Mouse (Mus musculus) layer of hippocampus, adult 8-10 months (tissue): ENCODE results near the gene Col27a1. TPM values are rescaled to one million over a fixed set of nuclear protein-coding genes. Genes with fewer than 3 reads are reported as not detected.

Experiments
- DNase-seq, 2 experiments: peaks; one replicate each; pipeline ENCODE4 v3.0.0; 2022; ENCODE audit warnings: low spot score in 2 of 2
- total RNA-seq, 4 experiments: library from RNA; stranded (reverse); gene quantifications; 2 replicates each; pipeline ENCODE4 v1.2.4; 2022

Col27a1 gene
- total RNA-seq, 4 experiments from 2014 or later: 4.1 to 10.9 (median 7.8) TPM

DNA sequence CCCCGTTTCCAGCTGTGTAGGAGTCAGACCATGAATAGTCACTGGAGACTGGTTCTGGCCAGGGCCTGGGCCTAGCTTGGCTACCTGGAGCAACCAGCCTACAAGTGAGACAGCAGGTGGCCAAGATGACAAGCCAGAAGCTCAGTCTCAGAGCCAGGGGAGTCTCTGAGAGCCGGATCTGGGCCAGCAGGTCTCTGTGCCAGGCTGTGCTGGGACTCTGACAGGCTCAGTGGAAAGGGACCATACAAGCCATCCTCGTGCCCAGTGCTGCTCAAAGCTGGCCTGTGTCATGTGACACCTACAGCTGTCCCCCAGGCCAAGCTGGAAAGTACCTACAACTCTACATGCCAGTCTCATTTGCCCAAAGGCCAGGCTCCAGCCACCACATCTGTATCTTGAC, 94.5 kb downstream of the Col27a1 start:
- no peak for DNase-seq

DNA sequence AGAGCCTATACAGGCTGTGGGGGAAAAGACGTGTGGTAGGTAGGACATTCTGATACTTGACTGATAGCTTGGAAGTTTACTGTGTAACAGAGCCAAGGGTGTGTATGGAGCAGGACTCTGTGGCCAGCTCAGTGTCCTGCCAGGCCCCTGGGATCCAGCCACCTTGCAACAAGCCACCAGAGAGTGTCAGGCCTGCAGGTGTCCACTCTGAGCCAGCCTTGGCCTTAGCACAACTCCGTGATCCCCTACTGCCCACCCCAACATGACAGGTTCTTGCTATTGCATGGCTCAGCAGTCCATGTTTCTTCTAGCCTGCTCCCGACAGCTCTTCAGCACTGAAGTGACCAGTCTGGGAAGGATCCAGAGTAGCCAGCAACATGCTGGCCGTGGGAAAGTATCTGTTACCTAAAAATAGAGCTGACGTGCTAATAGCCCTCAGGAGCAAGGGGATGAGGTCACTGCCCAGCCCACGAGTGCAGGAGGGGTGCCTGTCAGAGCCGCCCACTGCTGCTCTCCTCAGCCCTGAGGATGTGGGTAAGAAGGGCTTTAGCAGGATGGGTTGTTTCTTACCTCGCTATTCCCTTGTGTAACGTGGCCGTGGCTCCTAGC, 96.5 kb downstream of the Col27a1 start:
- no peak for DNase-seq

DNA sequence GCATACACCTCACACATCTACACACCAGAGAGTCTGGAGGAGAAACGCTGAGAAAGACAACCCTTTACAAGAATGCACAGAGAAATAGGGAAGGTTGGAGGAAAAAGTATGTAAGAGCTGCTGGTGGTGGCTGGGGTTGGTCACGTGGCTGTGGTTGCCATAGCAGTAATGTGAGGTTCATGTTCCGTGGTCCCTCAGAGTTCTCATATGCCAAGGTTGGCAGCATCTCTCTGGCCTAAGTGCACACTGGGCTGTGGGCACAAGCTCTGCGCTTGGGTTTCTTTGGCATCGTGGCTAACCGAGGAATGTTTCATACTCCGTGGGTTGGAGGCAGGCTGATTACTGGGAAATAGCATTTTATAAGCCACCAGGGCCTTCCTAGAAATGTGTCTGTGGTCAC, 97.6 kb downstream of the Col27a1 start:
- no peak for DNase-seq

DNA sequence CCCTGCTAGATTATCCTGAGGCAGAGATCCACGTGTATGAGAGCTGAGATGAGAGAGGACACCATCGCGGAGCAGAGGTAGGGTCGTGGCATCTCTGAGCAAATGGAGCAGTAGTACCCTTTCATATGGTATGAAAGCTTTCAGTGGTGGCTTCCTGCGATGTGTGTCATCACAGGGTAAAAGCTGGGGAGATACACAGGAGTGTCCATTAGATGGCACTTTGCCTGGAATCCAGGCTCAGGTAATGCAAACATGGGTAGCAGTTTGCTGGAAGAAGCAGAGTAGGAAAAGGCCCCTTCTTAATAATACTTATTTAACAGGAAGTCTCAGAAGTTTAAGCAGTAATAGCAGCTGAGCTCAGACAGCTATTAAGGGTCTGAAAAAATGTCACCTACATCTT, 100.3 kb downstream of the Col27a1 start:
- DNase-seq: no peak

DNA sequence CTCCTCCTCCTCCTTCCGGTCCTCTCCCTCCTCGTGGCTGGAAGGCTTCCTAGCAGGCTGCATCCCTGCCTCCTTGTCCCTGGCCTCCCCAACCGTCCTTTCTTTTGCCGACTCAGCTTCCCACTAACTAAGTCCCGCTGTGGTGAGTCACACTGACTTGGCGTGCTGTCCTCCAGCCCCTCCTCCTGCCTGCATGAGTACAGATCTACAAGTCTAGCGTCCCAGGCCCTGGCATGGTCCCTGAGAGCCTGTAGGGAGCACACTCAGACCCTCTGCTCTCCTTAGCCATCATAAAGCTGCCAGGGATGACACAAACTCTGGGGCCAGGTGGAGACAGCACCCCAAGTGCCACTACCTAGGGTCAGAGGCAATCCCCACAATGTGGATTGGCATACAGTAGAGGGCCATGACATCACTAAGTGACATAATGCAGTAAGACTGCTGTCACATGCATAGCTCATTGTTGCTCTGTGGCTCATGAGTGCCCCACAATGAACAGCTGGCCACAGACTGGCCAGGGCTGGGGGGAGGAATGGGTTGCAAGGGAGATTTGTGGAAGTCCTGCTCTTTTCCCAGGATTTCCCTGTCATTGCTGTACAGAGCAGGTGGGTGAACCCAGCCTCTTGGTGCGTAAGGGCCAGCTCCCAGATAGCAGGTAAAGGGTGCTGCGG, 102.4 kb downstream of the Col27a1 start:
- no peak for DNase-seq

DNA sequence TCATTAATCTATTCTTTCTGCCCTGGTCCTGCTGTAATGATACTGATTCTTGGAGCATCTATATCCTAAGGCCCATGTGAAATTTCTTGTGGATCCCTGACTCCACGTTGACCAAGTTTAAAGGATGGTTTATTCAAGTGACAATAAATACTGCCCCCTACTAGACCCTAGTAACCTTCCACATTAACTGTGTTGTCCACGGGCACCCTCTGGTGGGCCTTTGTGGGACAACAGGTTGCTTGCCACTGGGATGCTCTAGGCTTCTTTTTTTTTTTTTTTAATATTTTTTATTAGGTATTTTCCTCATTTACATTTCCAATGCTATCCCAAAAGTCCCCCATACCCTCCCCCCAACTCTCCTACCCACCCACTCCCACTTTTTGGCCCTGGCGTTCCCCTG, 105.8 kb downstream of the Col27a1 start:
- DNase-seq: peak; percentile 15 to 56

DNA sequence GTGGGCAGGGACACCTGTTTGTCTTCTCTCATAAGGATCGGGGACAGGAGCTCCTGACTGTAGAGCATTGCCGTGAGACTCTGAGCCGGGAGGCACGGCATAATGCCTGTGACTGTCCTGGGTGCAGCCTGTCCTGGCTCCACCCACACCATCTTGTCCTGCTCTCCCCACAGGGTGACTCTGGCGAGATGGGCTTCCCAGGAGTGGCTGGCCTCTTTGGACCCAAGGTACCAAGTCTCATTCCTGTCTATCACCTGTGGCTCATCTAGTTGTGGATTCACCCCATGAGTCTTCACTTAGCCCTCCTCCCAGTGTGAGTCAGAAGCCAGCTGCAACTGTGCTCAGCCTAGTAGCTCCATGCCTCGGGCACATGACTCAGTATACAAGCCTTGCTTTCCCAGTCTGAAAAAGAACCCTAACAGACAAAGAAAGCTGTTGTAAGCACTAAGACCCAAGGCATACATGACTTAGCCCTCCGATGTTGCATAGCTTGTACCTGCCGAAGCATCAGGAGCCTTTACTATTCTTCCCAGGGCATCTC, 109.5 kb downstream of the Col27a1 start:
- no peak for DNase-seq

DNA sequence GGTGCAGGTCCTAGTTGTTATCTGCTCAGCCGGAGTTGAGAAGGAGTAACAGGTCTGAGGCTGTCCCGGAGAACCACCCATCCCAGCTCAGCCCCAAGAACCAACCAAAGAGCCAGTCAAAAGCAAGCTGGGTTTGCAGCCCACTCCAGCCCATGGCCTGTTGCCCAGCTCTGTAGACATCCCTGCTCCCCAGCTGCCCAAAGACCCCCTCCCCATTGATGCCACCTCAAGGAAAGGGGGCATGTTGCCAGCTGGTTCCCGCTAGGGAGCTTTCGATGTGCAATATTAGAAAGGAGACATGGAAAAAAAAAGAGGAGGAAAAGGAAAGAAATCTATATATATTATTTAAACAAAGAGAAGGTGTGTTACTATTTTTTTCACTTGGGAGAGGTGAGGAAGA, 119.6 kb downstream of the Col27a1 start:
- no peak for DNase-seq

DNA sequence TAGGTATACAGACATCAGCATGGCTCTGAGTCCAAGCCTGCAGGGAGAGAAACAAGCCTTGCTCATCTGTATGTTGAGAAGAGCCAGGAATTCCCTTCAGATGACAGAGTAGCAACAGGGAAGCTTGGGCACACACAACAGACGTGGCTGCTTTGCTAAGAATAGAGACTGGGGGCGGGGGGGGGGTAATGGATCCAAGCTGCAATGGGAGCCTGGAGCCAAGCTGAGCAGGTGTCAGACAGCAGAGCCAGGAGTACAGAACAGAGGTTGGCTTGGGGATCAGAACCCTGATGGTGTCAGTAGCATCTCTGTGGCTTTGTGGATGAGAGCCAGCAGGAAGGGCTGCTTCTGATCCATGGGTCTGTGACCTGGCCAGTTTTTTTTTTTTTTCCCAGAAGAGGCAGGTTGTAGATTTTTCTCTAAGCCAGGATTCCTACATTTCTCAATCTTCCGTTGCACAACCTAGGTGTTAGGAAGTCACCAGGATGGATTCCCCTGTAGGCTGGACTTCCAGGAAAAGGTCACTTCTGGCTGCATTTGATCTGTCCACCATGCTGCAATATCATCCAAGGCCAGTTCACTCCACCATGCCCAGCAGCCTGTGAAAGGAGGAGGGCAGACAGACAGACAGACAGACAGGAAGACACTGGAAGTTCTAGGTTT, 124.7 kb downstream of the Col27a1 start:
- peak in 1 of 2 experiments; percentile 9 for DNase-seq

DNA sequence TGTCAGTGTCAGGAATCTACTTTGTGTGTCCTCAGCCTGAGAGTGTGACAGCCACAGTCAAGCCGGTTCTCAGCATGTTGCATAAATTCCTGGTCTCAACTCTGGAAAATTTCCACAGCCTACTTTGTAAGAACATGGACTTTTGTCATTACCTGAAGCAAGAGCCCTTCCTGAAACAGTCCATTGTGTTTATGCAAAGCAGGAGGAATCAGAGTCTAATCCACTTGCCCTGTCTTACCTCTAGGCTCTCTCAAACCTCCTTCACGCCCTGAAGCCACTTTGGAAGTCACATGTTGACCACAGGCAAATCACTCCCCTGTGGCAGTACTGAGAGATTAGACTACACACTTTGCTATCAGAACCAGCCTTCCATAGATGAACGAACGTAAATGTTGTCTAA, 128.7 kb downstream of the Col27a1 start:
- no peak for DNase-seq

DNA sequence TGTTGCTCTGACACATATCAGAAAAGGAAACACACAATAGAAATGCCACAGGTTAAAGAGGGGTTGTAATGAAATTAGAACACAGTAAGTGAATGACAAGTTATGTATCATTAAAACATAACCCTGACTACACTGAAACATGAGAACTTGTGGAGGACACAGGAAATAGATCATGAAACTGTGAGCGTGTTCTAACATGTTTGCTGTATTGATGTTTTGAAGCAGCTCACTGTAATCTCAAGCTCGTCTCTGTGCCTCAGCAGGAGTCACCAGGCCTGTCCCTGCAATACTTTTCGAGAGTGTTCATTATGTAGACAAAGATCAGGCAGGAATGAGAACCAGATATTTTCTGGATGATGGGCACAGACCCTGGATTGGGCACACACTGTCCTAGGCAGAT, 129.8 kb downstream of the Col27a1 start:
- DNase-seq: no peak

DNA sequence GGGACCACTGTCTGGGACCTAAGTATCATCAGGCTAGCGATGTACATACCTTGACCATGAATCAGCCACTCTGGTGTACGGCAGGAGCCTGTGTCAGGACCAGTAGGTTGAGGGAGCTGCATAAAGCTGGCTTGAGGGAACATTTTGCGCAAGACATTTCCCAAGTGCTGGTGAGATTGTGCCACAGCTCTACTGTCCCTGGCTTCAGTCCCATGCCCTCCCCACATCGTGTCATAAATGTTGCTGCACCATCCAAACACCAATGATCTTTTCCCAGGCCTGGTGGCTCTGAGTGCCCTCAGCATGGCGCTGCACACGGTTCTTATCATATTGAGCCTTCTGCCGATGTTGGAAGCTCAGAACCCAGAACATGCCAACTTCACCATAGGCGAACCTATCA, 130.5 kb downstream of the Col27a1 start, which contains the start of gene Orm1:
Gene Orm1 (plus strand): TSS at position 266 of the 400 bp plus-strand sequence.
- DNase-seq: no peak

DNA sequence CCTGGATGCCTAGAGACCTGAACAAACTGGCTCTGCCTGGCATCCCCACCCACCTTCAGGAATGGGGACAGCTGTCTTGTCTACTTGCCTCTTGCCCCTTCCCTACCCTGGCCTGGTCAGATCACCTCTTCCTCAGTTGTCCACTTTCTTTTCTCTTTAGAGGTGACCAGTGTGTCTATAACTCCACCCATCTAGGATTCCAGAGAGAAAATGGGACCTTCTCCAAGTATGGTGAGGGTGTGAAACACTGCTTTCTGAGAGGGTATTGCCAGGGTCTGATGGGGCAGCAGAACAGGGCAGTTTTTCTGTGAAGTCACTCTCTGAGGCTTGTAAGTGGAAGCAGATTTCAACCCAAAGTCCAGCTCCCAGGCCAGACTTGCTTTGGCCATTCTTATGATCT, 131.5 kb downstream of the Col27a1 start:
- DNase-seq: no peak

DNA sequence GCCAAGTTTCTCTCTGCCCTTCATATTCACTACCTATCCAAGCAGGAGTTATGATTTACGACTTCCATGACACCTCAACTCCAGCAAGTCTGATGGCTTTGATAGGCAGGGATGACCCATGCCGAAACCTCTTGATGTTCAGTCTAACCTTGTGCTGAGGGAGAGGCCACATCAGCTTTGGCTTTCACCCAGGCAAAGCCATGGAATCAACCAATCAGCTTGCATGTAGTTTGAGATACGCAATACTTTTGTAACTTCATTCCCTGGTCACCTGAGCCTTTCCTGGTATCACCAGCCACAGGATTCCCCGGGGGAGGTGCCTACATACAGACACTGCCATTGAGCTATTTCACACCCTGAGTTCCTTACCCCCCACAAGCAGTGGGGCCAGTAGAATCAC, 132.9 kb downstream of the Col27a1 start:
- no peak for DNase-seq

DNA sequence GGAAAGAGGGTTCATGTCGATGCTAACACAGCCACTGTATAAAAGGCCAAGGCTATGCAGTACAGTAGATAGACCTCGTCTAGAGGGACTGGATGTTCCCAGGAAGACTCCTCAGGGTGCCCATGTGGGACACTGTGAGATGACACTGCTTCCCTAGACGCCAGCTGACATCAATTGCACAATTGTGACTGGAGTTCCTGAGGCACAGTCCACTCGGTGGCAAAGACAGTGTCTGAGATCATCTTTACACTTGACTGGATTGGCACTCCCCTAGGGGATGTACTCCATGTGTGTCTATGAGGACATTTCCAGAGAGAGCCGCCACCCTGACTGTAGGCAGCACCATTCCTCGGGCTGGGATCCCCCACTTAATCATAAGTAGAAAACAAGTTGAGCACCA, 134.7 kb downstream of the Col27a1 start:
- no peak for DNase-seq

DNA sequence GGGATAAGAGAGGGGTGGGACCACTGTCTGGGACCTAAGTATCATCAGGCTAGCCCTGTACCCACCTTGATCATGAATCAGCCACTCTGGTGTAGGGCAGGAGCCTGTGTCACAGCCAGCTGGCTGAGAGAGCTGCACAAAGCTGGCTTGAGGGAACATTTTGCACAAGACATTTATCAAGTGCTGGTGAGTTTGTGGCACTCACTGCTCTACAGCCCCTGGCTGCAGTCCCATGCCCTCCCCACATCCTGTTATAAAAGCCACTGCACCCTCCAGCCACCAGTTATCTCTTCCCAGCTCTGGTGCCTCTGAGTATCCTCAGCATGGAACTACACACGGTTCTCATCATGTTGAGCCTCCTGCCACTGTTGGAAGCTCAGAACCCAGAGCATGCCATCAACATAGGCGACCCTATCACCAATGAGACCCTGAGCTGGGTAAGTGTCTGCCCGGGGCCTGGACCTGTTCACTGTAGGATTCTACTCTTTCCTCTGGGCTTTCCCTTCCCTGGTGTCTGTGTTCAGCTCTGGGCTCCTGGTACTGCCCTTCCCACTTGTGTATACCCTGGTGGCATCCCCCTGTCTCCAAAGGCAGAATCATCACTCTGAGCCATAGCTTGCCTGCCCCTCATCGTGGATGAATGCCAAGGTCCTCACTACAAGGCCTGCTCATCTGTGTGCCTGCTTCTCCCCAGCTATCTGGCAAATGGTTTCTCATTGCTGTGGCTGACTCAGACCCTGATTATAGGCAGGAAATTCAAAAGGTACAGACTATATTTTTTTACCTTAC, 142.3 kb downstream of the Col27a1 start, which contains the start of gene Orm3:
Gene Orm3 (plus strand): TSS at position 286 of the 789 bp plus-strand sequence.
- DNase-seq: no peak

DNA sequence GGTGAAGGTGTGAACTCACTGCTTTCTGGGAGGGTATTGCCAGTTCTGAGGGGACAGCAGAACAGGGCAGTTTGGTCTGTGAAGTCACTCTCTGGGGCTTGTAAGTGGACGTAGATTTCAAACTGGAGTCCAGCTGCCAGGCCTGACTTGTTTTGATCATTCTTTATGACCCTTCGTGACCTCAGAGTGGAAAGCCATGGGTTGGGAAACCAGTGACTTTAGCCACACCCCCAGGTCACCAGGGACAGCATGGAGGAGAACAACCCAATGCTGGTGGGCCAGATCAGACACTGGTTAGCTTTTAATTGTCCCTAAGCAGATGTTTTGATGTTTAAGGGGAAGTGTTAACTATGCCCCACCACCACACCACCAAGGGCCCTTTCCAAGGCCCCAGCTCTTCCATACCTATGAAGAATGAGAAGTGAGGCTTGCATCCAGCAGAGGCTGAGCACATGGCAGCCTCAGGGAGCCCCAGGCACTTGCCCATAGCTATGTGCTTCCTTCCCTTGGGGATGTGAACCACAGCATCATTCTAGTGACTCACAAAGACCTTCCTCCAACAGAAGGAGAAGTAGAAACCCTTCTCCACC, 143.3 kb downstream of the Col27a1 start:
- DNase-seq: no peak

DNA sequence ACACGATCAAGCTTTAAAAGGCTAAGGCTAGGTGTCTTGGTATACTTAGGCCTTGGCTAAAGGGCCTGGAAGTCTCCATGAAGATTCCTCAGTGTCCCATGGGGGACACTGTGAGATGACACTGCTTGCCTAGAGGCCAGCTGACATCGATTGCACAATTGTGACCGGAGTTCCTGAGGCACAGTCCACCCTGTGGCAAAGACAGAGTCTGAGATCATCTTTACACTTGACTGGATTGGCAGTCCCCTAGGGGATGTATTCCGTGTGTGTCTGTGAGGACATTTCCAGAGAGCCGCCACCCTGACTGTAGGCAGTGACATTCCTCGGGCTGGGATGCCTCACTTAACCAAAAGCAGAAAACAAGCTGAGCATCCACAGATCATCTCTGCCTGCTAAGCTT, 146.1 kb downstream of the Col27a1 start:
- no peak for DNase-seq

DNA sequence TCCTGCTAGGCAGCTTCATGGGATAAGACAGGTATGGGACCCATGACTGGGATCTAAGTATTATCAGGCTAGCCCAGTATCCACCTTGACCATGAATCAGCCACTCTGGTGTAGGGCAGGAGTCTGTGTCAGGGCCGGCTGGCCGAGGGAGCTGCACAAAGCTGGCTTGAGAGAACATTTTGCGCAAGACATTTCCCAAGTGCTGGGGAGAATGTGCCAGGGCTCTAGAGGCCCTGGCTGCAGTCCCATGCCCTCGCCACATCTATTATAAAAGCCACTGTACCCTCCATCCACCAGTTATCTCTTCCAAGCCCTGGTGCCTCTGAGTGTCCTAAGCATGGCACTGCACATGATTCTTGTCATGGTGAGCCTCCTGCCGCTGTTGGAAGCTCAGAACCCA, 148.3 kb downstream of the Col27a1 start, which contains the start of gene Orm2:
Gene Orm2 (plus strand): TSS at position 300 of the 400 bp plus-strand sequence.
- DNase-seq: no peak

DNA sequence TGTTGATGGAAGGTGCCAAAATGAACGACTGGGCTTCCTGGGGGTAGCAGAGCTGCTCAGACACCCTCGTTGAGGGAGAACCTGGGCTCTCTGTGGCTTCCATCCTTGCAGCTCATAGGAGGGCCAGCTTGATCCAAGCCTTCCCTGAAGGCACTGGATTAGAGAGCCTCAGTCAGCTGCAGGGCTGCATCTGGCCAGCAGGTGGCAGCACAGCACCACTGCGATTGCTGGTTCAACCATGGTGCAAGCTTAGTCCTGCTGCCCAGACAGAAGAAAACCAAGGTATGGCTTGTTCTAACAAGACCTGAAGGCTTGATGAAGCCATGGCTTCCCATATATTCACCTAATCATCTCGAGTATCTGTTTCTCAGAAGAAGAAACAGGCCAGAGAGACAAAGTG, 154.8 kb downstream of the Col27a1 start:
- DNase-seq: peak; percentile 74 to 92

DNA sequence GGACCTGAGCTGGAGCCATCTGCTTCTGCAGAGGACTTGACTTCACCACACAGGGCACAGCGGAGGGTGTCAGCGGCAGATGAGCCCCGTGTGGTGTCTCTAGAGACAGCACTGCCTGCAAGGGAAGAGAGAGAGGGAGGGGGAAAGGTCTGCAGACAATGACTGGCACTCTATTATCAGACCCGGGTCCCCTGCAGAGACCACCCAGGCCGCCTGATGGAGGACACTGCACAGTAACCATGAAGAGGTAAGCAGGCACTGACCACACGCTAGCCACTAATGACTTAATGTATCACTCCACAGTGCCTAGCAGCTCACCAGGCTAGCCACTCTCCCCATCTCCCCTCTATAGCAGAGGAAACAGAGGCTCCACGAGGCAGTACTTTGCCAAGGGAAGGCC, 157.1 kb downstream of the Col27a1 start:
- DNase-seq: no peak
